Mouse (Mus musculus) embryonic fibroblast, embryonic 13.5 days (primary cell): Measurements from ENCODE around the gene Vps45.

ENCODE experiments used
- CTCF ChIP-seq: IDR thresholded peaks from 2 replicates; pipeline ENCODE4 v1.5.1; 2011; ENCODE audit warnings: mild to moderate bottlenecking, control low read depth, low read length, moderate library complexity, borderline replicate concordance; ENCODE audit not compliant: insufficient read depth
- POLR2A ChIP-seq: IDR thresholded peaks from 2 replicates; pipeline ENCODE4 v1.6.1; 2011; ENCODE audit warnings: low read depth, mild to moderate bottlenecking, control low read depth, low read length, moderate library complexity

DNA sequence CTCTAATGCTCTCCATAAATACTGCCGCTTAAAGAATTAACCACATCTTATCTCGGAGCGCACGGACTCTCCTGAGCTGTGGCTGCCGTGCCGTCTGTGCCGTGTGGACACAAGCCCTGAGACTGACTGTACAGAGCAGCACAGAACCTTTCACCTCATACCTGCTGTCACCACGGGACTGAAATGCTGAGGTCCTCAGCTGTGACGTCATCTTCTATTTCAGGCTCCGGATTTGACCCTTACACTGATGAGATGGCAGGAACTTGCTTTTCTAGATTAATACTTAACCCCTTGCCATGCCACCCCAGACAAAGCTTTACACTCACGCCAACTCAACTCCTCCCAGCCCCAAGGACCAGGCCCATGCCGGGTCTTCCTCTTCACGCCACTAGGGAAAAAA is 35.9 kb upstream of the Vps45 start:
- TF ChIP-seq POLR2A (no peak), CTCF (no peak)
